Mouse (Mus musculus) liver, embryonic 16.5 days (tissue): ENCODE results near the gene Gm4924. TPM values are rescaled to one million over a fixed set of nuclear protein-coding genes. Genes with fewer than 3 reads are reported as not detected.

Source experiments
- polyA plus RNA-seq: library from polyadenylated mRNA; unstranded; fragments of >200 nt; fragmentation: Nextera tagmentation; extraction: Ambion mirVana; gene quantifications from 2 replicates; pipeline ENCODE4 v1.2.1, GENCODE M21; 2015

Gm4924 gene
- polyA plus RNA-seq, 1 experiment from 2014 or later = 1.2 TPM

Other genes starting within 250 kb of the Gm4924 start
- gene AU041133, start 226.2 kb upstream of the Gm4924 start, polyA plus RNA-seq = 0.98 and 1.6 TPM in 2 replicates
- 2.0 and 2.4 TPM in 2 replicates for gene Zfp938, start 113.0 kb upstream of the Gm4924 start, polyA plus RNA-seq
- not detected in 2 replicates for gene 4932415D10Rik, start 37.7 kb upstream of the Gm4924 start, polyA plus RNA-seq
- not detected in 2 replicates for gene Gm1553, start 138.4 kb downstream of the Gm4924 start, polyA plus RNA-seq